Mouse (Mus musculus): ENCODE results near the gene Rbms3. TPM values are rescaled to one million over a fixed set of nuclear protein-coding genes. Genes with fewer than 3 reads are reported as not detected.

The Rbms3 gene
- polyA plus RNA-seq, 1 experiment from 2014 or later, result 48.9 TPM

GRCm38 (mm10) chr9:116728655-116729054 is 901.1 kb downstream of the Rbms3 start:
- Histone ChIP-seq H3K27me3 (replicated peaks; ENCODE audit: insufficient read depth, low read length) (no peaks in the 10 kb centered on the region), H3K9me3 (ENCODE audit: low read length) (no peaks in the 10 kb centered on the region), H3K9ac (replicated peaks; ENCODE audit: low read depth) (no peak overlapping the region), H3K36me3 (ENCODE audit: insufficient read depth, low read length) (no peaks in the 10 kb centered on the region), H3K4me3 (ENCODE audit: low read depth, low read length) (no peak overlapping the region), H3K4me1 (ENCODE audit: insufficient read depth, low read depth, low read length) (no peaks in the 10 kb centered on the region), H3K27ac (ENCODE audit: low read length) (no peak overlapping the region), H3K4me2 (replicated peaks; ENCODE audit: low read depth, low read length) (no peak overlapping the region)
- peak; percentile 77 for ATAC-seq
- no peak for TF ChIP-seq CTCF (IDR thresholded peaks at IDR 0.05)
- TF ChIP-seq EP300 (IDR thresholded peaks at IDR 0.05), result peak; percentile 64
- 45% methylated on average over 7 of the region's 7 CpGs for WGBS
- DNase-seq (ENCODE audit: low spot score), result peak; percentile 80

GRCm38 (mm10) chr9:116728093-116728492 is 901.6 kb downstream of the Rbms3 start:
- DNase-seq (ENCODE audit: low spot score) (peak; percentile 11), ATAC-seq (no peak)
- H3K36me3 ChIP-seq (ENCODE audit: insufficient read depth, low read length), result no peaks in the 10 kb centered on the region
- H3K9me3 ChIP-seq (ENCODE audit: low read length), result no peaks in the 10 kb centered on the region
- 50% methylated on average over 3 of the region's 3 CpGs for WGBS
- no peak overlapping the region for H3K9ac ChIP-seq (replicated peaks; ENCODE audit: low read depth)
- H3K4me3 ChIP-seq (ENCODE audit: low read depth, low read length), result no peak overlapping the region
- TF ChIP-seq CTCF (IDR thresholded peaks at IDR 0.05), result no peak
- no peak for TF ChIP-seq EP300 (IDR thresholded peaks at IDR 0.05)
- no peaks in the 10 kb centered on the region for H3K27me3 ChIP-seq (replicated peaks; ENCODE audit: insufficient read depth, low read length)
- no peak overlapping the region for H3K27ac ChIP-seq (ENCODE audit: low read length)
- no peak overlapping the region for H3K4me2 ChIP-seq (replicated peaks; ENCODE audit: low read depth, low read length)
- no peaks in the 10 kb centered on the region for H3K4me1 ChIP-seq (ENCODE audit: insufficient read depth, low read depth, low read length)

- Histone ChIP-seq H3K9me3 (ENCODE audit: low read length) (no peaks in the 10 kb centered on the region), H3K4me3 (ENCODE audit: low read depth, low read length) (no peak overlapping the region), H3K4me2 (replicated peaks; ENCODE audit: low read depth, low read length) (no peak overlapping the region), H3K9ac (replicated peaks; ENCODE audit: low read depth) (no peak overlapping the region), H3K27ac (ENCODE audit: low read length) (no peak overlapping the region), H3K4me1 (ENCODE audit: insufficient read depth, low read depth, low read length) (no peaks in the 10 kb centered on the region), H3K36me3 (ENCODE audit: insufficient read depth, low read length) (no peaks in the 10 kb centered on the region), H3K27me3 (replicated peaks; ENCODE audit: insufficient read depth, low read length) (no peaks in the 10 kb centered on the region)
- WGBS, result 67% methylated on average over 5 of the region's 5 CpGs
- no peak for ATAC-seq
- no peak for TF ChIP-seq CTCF (IDR thresholded peaks at IDR 0.05)
- TF ChIP-seq EP300 (IDR thresholded peaks at IDR 0.05), result no peak
- DNase-seq (ENCODE audit: low spot score), result no peak
Measured at GRCm38 (mm10) chr9:116724581-116724980, 905.1 kb downstream of the Rbms3 start.

- no peak overlapping the region for H3K27ac ChIP-seq (ENCODE audit: low read length)
- ATAC-seq (no peak), DNase-seq (ENCODE audit: low spot score) (no peak)
- TF ChIP-seq CTCF (IDR thresholded peaks at IDR 0.05) (no peak), EP300 (IDR thresholded peaks at IDR 0.05) (no peak)
- H3K9ac ChIP-seq (replicated peaks; ENCODE audit: low read depth), result no peak overlapping the region
- no peaks in the 10 kb centered on the region for H3K27me3 ChIP-seq (replicated peaks; ENCODE audit: insufficient read depth, low read length)
- H3K4me3 ChIP-seq (ENCODE audit: low read depth, low read length), result no peak overlapping the region
- no peaks in the 10 kb centered on the region for H3K36me3 ChIP-seq (ENCODE audit: insufficient read depth, low read length)
- 77% methylated on average over 1 of the region's 1 CpGs for WGBS
- H3K4me2 ChIP-seq (replicated peaks; ENCODE audit: low read depth, low read length), result no peak overlapping the region
- no peaks in the 10 kb centered on the region for H3K9me3 ChIP-seq (ENCODE audit: low read length)
- no peaks in the 10 kb centered on the region for H3K4me1 ChIP-seq (ENCODE audit: insufficient read depth, low read depth, low read length)
Measured at GRCm38 (mm10) chr9:116703119-116703518, 926.6 kb downstream of the Rbms3 start.

GRCm38 (mm10) chr9:116702611-116703010 is 927.1 kb downstream of the Rbms3 start:
- Histone ChIP-seq H3K4me1 (ENCODE audit: insufficient read depth, low read depth, low read length) (no peaks in the 10 kb centered on the region), H3K4me3 (ENCODE audit: low read depth, low read length) (no peak overlapping the region), H3K27me3 (replicated peaks; ENCODE audit: insufficient read depth, low read length) (no peaks in the 10 kb centered on the region), H3K36me3 (ENCODE audit: insufficient read depth, low read length) (no peaks in the 10 kb centered on the region), H3K9me3 (ENCODE audit: low read length) (no peaks in the 10 kb centered on the region), H3K4me2 (replicated peaks; ENCODE audit: low read depth, low read length) (no peak overlapping the region), H3K27ac (ENCODE audit: low read length) (no peak overlapping the region), H3K9ac (replicated peaks; ENCODE audit: low read depth) (no peak overlapping the region)
- 50% methylated on average over 1 of the region's 1 CpGs for WGBS
- TF ChIP-seq EP300 (IDR thresholded peaks at IDR 0.05) (no peak), CTCF (IDR thresholded peaks at IDR 0.05) (no peak)
- no peak for ATAC-seq
- DNase-seq (ENCODE audit: low spot score), result no peak

- no peaks in the 10 kb centered on the region for H3K27me3 ChIP-seq (replicated peaks; ENCODE audit: insufficient read depth, low read length)
- 42% methylated on average over 11 of the region's 11 CpGs for WGBS
- TF ChIP-seq CTCF (IDR thresholded peaks at IDR 0.05) (no peak), EP300 (IDR thresholded peaks at IDR 0.05) (peak; percentile 80)
- H3K9me3 ChIP-seq (ENCODE audit: low read length), result no peaks in the 10 kb centered on the region
- peak; percentile 5 for DNase-seq (ENCODE audit: low spot score)
- H3K9ac ChIP-seq (replicated peaks; ENCODE audit: low read depth), result no peak overlapping the region
- H3K4me1 ChIP-seq (ENCODE audit: insufficient read depth, low read depth, low read length), result no peaks in the 10 kb centered on the region
- H3K36me3 ChIP-seq (ENCODE audit: insufficient read depth, low read length), result no peaks in the 10 kb centered on the region
- no peak overlapping the region for H3K4me2 ChIP-seq (replicated peaks; ENCODE audit: low read depth, low read length)
- H3K4me3 ChIP-seq (ENCODE audit: low read depth, low read length), result no peak overlapping the region
- ATAC-seq, result no peak
- H3K27ac ChIP-seq (ENCODE audit: low read length), result no peak overlapping the region
Measured at GRCm38 (mm10) chr9:116701511-116702179, 928.1 kb downstream of the Rbms3 start.
